Mouse (Mus musculus): Measurements from ENCODE around the gene Rhot2.

DNA sequence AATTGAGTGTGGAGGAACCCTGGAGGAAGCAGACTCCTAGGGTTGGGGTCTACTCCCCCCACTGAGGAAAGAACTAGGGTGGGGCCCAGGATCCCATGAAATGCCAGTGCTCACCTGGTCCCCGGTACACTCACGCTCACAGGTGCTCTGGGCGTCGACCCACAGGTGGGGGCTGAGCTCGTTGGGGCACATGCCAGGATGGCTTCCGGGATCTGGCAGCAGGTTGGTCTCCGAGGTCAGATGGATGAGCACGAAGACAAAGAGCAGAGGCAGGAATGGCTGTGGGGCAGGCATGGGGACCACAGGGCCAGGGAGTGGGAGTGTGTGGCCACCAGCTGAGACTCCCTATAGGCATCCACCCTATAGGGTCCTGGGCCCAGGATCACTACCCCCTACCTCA lies 35.1 kb upstream of the Rhot2 start:
- no peak for TF ChIP-seq POLR2A (IDR thresholded peaks at IDR 0.05; ENCODE audit: extremely low read depth, insufficient read depth, low read length)
- TF ChIP-seq CTCF (IDR thresholded peaks at IDR 0.05; ENCODE audit: extremely low read depth, insufficient read depth, low read length): no peak
